Comparison of ENCODE assay signal across 9 mouse cellular contexts in the genomic region with DNA sequence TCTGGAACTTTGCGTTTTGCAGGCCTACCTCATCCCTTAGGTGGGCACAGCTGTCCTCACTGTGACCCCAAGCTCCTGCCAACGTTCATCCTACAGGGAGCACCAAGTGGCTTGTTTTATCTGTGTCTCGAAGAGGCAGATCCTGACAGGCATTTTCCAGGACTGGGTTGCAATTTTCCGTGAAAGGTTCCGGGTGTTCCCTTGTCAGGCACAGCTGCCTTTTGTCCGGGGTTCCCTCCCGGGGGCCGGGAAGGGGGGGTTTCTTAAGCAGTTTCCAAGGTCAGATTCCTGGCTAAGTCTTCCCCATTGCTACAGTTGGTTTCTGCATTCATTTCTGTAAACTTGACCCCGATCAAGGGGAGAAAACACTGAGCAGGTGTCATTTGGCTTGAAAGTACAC. TPM values are rescaled to one million over a fixed set of nuclear protein-coding genes. Genes with fewer than 3 reads are reported as not detected.
DNase-seq lines count a peak whose midpoint lies in the region; ATAC-seq lines count a peak whose summit lies in the region.
"Had no signal": no experiment of that assay in that cellular context is flagged by ENCODE, and none has a peak within 500 bp of the region (broad histone marks: within the 10 kb centered on the region; RNA-seq: fewer than 3 reads in every experiment).

No protein-coding gene starts in this region.

- peak overlapping the region; percentile 31; the same call in 1 of the 2 replicates for H3K4me2 ChIP-seq in limb, embryonic 13.5 days (replicated peaks)
- H3K4me2 ChIP-seq in embryonic facial prominence, embryonic 14.5 days (ENCODE audit: low read depth, low read length), result peak overlapping the region; percentile 26; the same call in 1 of the 2 replicates
- H3K4me2 ChIP-seq in heart, embryonic 16.5 days (ENCODE audit: low read depth, low read length), result peak overlapping the region; percentile 61
- H3K4me2 ChIP-seq: limb, embryonic 12.5 days had no signal

- H3K27me3 ChIP-seq in limb, embryonic 13.5 days, result no peaks in the 10 kb centered on the region
- H3K27me3 ChIP-seq in limb, embryonic 10.5 days (ENCODE audit: low read depth, poor library complexity, severe bottlenecking), result 0 out of 2 replicates have a peak, but pooled peaks cover 4% of the 10 kb centered on the region
- H3K27me3 ChIP-seq in embryonic facial prominence, embryonic 14.5 days (replicated peaks; ENCODE audit: control insufficient read depth, insufficient read depth, low read length), result no peaks in the 10 kb centered on the region
- H3K27me3 ChIP-seq in heart, embryonic 16.5 days (ENCODE audit: control insufficient read depth, insufficient read depth, low read length), result no peaks in the 10 kb centered on the region
- H3K27me3 ChIP-seq: limb, embryonic 12.5 days had no signal

- peaks cover 4% of the 10 kb centered on the region; the same call in 1 of the 2 replicates for H3K4me1 ChIP-seq in limb, embryonic 13.5 days
- peaks cover 7% of the 10 kb centered on the region; the same call in 1 of the 2 replicates for H3K4me1 ChIP-seq in limb, embryonic 10.5 days
- peaks cover 13% of the 10 kb centered on the region; the same call in 1 of the 2 replicates for H3K4me1 ChIP-seq in embryonic facial prominence, embryonic 14.5 days (ENCODE audit: control insufficient read depth, insufficient read depth, low read length)
- peaks cover 15% of the 10 kb centered on the region for H3K4me1 ChIP-seq in heart, embryonic 16.5 days (ENCODE audit: control insufficient read depth, insufficient read depth, low read length)
- H3K4me1 ChIP-seq: limb, embryonic 12.5 days had no signal

- no peak overlapping the region for H3K9ac ChIP-seq in limb, embryonic 13.5 days
- H3K9ac ChIP-seq in embryonic facial prominence, embryonic 14.5 days (ENCODE audit: low read depth, low read length), result no peak overlapping the region
- H3K9ac ChIP-seq in heart, embryonic 16.5 days (ENCODE audit: low read length), result 0 out of 2 replicates have a peak overlapping the region, but pooled peaks have one; percentile 40
- H3K9ac ChIP-seq: limb, embryonic 12.5 days had no signal

- no peak overlapping the region for H3K27ac ChIP-seq in limb, embryonic 13.5 days
- no peak overlapping the region for H3K27ac ChIP-seq in limb, embryonic 10.5 days
- no peak overlapping the region for H3K27ac ChIP-seq in embryonic facial prominence, embryonic 14.5 days (replicated peaks; ENCODE audit: low read depth, low read length)
- H3K27ac ChIP-seq in heart, embryonic 16.5 days (ENCODE audit: low read length), result no peak overlapping the region
- H3K27ac ChIP-seq: limb, embryonic 12.5 days had no signal

- H3K9me3 ChIP-seq in limb, embryonic 13.5 days, result 0 out of 2 replicates have a peak, but pooled peaks cover 3% of the 10 kb centered on the region
- H3K9me3 ChIP-seq in limb, embryonic 10.5 days (replicated peaks), result no peaks in the 10 kb centered on the region
- H3K9me3 ChIP-seq in embryonic facial prominence, embryonic 14.5 days (ENCODE audit: control insufficient read depth, low read length), result no peaks in the 10 kb centered on the region
- H3K9me3 ChIP-seq in heart, embryonic 16.5 days (replicated peaks; ENCODE audit: control insufficient read depth, low read length), result no peaks in the 10 kb centered on the region; the same call in 1 of the 2 replicates

- no peaks in the 10 kb centered on the region for H3K36me3 ChIP-seq in limb, embryonic 13.5 days
- H3K36me3 ChIP-seq in limb, embryonic 10.5 days, result no peaks in the 10 kb centered on the region
- no peaks in the 10 kb centered on the region for H3K36me3 ChIP-seq in embryonic facial prominence, embryonic 14.5 days (ENCODE audit: control insufficient read depth, insufficient read depth, low read length)
- H3K36me3 ChIP-seq in heart, embryonic 16.5 days (ENCODE audit: control insufficient read depth, insufficient read depth), result no peaks in the 10 kb centered on the region
- H3K36me3 ChIP-seq: limb, embryonic 12.5 days had no signal

- no peak for DNase-seq in limb, embryonic 10.5 days (ENCODE audit: low spot score)
- DNase-seq in embryonic facial prominence, embryonic 14.5 days (ENCODE audit: low spot score), result no peak
- peak; percentile 21 for DNase-seq in lung, postnatal 36 days
- no peak for DNase-seq in layer of hippocampus, adult 9-10 months (ENCODE audit: low spot score)
- no peak for DNase-seq in frontal cortex, postnatal 10 days (ENCODE audit: low spot score in 2 of 2)
- DNase-seq: right cerebral cortex, adult 18-20 months had no signal

- 66% methylated on average over 9 of the region's 9 CpGs for WGBS in limb, embryonic 13.5 days
- WGBS in limb, embryonic 10.5 days, result 65% methylated on average over 9 of the region's 9 CpGs
- 43% methylated on average over 9 of the region's 9 CpGs for WGBS in embryonic facial prominence, embryonic 14.5 days
- 31% methylated on average over 9 of the region's 9 CpGs for WGBS in heart, embryonic 16.5 days

- H3K4me3 ChIP-seq in limb, embryonic 13.5 days, result no peak overlapping the region
- H3K4me3 ChIP-seq in limb, embryonic 10.5 days, result no peak overlapping the region
- no peak overlapping the region for H3K4me3 ChIP-seq in embryonic facial prominence, embryonic 14.5 days (ENCODE audit: low read depth, low read length)
- peak overlapping the region; percentile 35 for H3K4me3 ChIP-seq in heart, embryonic 16.5 days (ENCODE audit: low read length)
- H3K4me3 ChIP-seq: limb, embryonic 12.5 days had no signal

- no peak for ATAC-seq in limb, embryonic 13.5 days (ENCODE audit: low FRiP score, low read depth)
- ATAC-seq in embryonic facial prominence, embryonic 14.5 days (ENCODE audit: low read depth), result no peak
- peak; percentile 25; the same call in 1 of the 2 replicates for ATAC-seq in heart, embryonic 16.5 days (replicated peaks; ENCODE audit: extremely low read depth, insufficient read depth, low FRiP score)

RNA-seq across cellular contexts. Expression of gene Pomp, which starts 34.2 kb away (rescaled TPM):
- polyA plus RNA-seq in limb, embryonic 13.5 days (2015; fragmentation: Nextera tagmentation; extraction: Ambion mirVana), result 465 and 469 TPM in 2 replicates
- polyA plus RNA-seq in limb, embryonic 10.5 days (2016; fragmentation: Nextera tagmentation; extraction: Ambion mirVana), result 467 and 519 TPM in 2 replicates
- 459 and 481 TPM in 2 replicates for polyA plus RNA-seq in embryonic facial prominence, embryonic 14.5 days (2014; fragmentation: Nextera tagmentation; extraction: Ambion mirVana)
- 269 and 312 TPM in 2 replicates for polyA plus RNA-seq in heart, embryonic 16.5 days (2015; fragmentation: Nextera tagmentation; extraction: Ambion mirVana)
